Mouse (Mus musculus) lung, postnatal 0 days (tissue): Measurements from ENCODE around the gene Fars2. TPM values are rescaled to one million over a fixed set of nuclear protein-coding genes. Genes with fewer than 3 reads are reported as not detected.

Source experiments
- ATAC-seq: fragments of 200-750 bp; cut with Nextera tagmentation; 2 replicates; pipeline ENCODE4 v1.8.0; 2017; ENCODE audit warnings: moderate library complexity
- DNase-seq: peaks from one replicate; pipeline ENCODE4 v3.0.0-alpha.2; 2016; ENCODE audit warnings: low spot score
- H3K27ac ChIP-seq: fragments of 300-500 bp; sonication (generic); 2 replicates; pipeline ENCODE4 v1.5.1; 2014; ENCODE audit warnings: antibody characterized with exemption, mild to moderate bottlenecking, low read length, mixed read lengths
- H3K27me3 ChIP-seq: fragments of 300-500 bp; sonication (generic); replicated peaks from 2 replicates; pipeline ENCODE4 v1.6.1; 2014; ENCODE audit warnings: low read length, mixed read lengths; ENCODE audit not compliant: insufficient read depth
- H3K36me3 ChIP-seq: fragments of 300-500 bp; sonication (generic); 2 replicates; pipeline ENCODE4 v1.6.1; 2014; ENCODE audit warnings: low read length, mixed read lengths; ENCODE audit not compliant: insufficient read depth
- H3K4me1 ChIP-seq: fragments of 300-500 bp; sonication (generic); 2 replicates; pipeline ENCODE4 v1.6.1; 2014; ENCODE audit warnings: antibody characterized with exemption, low read depth, low read length, mixed read lengths; ENCODE audit not compliant: insufficient read depth
- H3K4me2 ChIP-seq: fragments of 300-500 bp; sonication (generic); replicated peaks from 2 replicates; pipeline ENCODE4 v1.6.1; 2014; ENCODE audit warnings: low read depth, mild to moderate bottlenecking, low read length, moderate library complexity, mixed read lengths
- H3K4me3 ChIP-seq: fragments of 300-500 bp; sonication (generic); 2 replicates; pipeline ENCODE4 v1.5.1; 2014; ENCODE audit warnings: low read depth, low read length
- H3K9ac ChIP-seq: fragments of 300-500 bp; sonication (generic); replicated peaks from 2 replicates; pipeline ENCODE4 v1.6.1; 2014; ENCODE audit warnings: low read depth, mild to moderate bottlenecking
- H3K9me3 ChIP-seq: fragments of 300-500 bp; sonication (generic); 2 replicates; pipeline ENCODE4 v1.6.1; 2016; ENCODE audit warnings: low read length, mixed read lengths
- CTCF ChIP-seq: IDR thresholded peaks from 2 replicates; pipeline ENCODE4 v1.5.1; 2016; ENCODE audit warnings: antibody characterized with exemption, mild to moderate bottlenecking
- EP300 ChIP-seq: IDR thresholded peaks from 2 replicates; pipeline ENCODE4 v1.6.1; 2016; ENCODE audit warnings: antibody characterized with exemption, mild to moderate bottlenecking, control low read depth
- WGBS: fragments of 180-500 bp; shearing (Covaris S2); extraction: QIAGEN DNeasy Blood & Tissue Kit; methylation state at CpG from one replicate; pipeline ENCODE4 v1.1.7; 2014; 5-methylcytosine and 5-hydroxymethylcytosine counted together
- polyA plus RNA-seq: library from polyadenylated mRNA; unstranded; fragments of >200 nt; fragmentation: Nextera tagmentation; extraction: Ambion mirVana; gene quantifications from 2 replicates; pipeline ENCODE4 v1.2.1, GENCODE M21; 2015

The Fars2 gene
- polyA plus RNA-seq, 1 experiment from 2014 or later = 33.2 TPM

GRCm38 (mm10) chr13:36500370-36500905 lies 383.2 kb downstream of the Fars2 start:
- 68% methylated on average over 4 of the region's 4 CpGs for WGBS
- no peaks in the 10 kb centered on the region for H3K27me3 ChIP-seq
- H3K4me1 ChIP-seq = no peaks in the 10 kb centered on the region
- TF ChIP-seq EP300 (no peak), CTCF (no peak)
- no peak overlapping the region for H3K4me2 ChIP-seq
- DNase-seq (no peak), ATAC-seq (no peak)
- no peak overlapping the region for H3K4me3 ChIP-seq
- no peak overlapping the region for H3K27ac ChIP-seq
- no peaks in the 10 kb centered on the region for H3K36me3 ChIP-seq
- H3K9ac ChIP-seq = no peak overlapping the region
- H3K9me3 ChIP-seq = no peaks in the 10 kb centered on the region

- no peaks in the 10 kb centered on the region for H3K27me3 ChIP-seq
- TF ChIP-seq EP300 (no peak), CTCF (no peak)
- no peak overlapping the region for H3K27ac ChIP-seq
- no peaks in the 10 kb centered on the region for H3K9me3 ChIP-seq
- H3K4me2 ChIP-seq = no peak overlapping the region
- WGBS = 76% methylated on average over 3 of the region's 3 CpGs
- H3K4me3 ChIP-seq = no peak overlapping the region
- no peak overlapping the region for H3K9ac ChIP-seq
- ATAC-seq (no peak), DNase-seq (no peak)
- H3K4me1 ChIP-seq = no peaks in the 10 kb centered on the region
- H3K36me3 ChIP-seq = no peaks in the 10 kb centered on the region
These were observed 386.3 kb downstream of the Fars2 start for GRCm38 (mm10) chr13:36503551-36503950.

- H3K4me3 ChIP-seq = no peak overlapping the region
- H3K36me3 ChIP-seq = no peaks in the 10 kb centered on the region
- no peaks in the 10 kb centered on the region for H3K27me3 ChIP-seq
- H3K9me3 ChIP-seq = no peaks in the 10 kb centered on the region
- no peak overlapping the region for H3K27ac ChIP-seq
- no peaks in the 10 kb centered on the region for H3K4me1 ChIP-seq
- TF ChIP-seq EP300 = no peak
- no peak overlapping the region for H3K4me2 ChIP-seq
- DNase-seq (no peak), ATAC-seq (no peak)
- WGBS = 81% methylated on average over 7 of the region's 7 CpGs
- H3K9ac ChIP-seq = no peak overlapping the region
These were observed 386.8 kb downstream of the Fars2 start for GRCm38 (mm10) chr13:36503991-36504390.

- H3K27ac ChIP-seq = no peak overlapping the region
- WGBS = 87% methylated on average over 6 of the region's 6 CpGs
- no peak for ATAC-seq
These were observed 388.5 kb downstream of the Fars2 start for GRCm38 (mm10) chr13:36505730-36506129.

GRCm38 (mm10) chr13:36506315-36506714 lies 389.1 kb downstream of the Fars2 start:
- Histone ChIP-seq H3K36me3 (no peaks in the 10 kb centered on the region), H3K4me2 (no peak overlapping the region), H3K27ac (no peak overlapping the region), H3K9me3 (no peaks in the 10 kb centered on the region), H3K4me1 (no peaks in the 10 kb centered on the region), H3K4me3 (no peak overlapping the region), H3K9ac (no peak overlapping the region), H3K27me3 (no peaks in the 10 kb centered on the region)
- ATAC-seq (peak; percentile 19; the same call in 1 of the 2 replicates), DNase-seq (peak; percentile 37)
- 57% methylated on average over 5 of the region's 5 CpGs for WGBS
- TF ChIP-seq EP300 (no peak), CTCF (no peak)

More at GRCm38 (mm10) chr13:36505730-36506129, 388.5 kb downstream of the Fars2 start:
- no peak overlapping the region for H3K4me2 ChIP-seq
- no peak for TF ChIP-seq EP300
- no peak for TF ChIP-seq CTCF
- H3K4me1 ChIP-seq = no peaks in the 10 kb centered on the region
- H3K36me3 ChIP-seq = no peaks in the 10 kb centered on the region
- no peaks in the 10 kb centered on the region for H3K9me3 ChIP-seq
- H3K4me3 ChIP-seq = no peak overlapping the region
- no peaks in the 10 kb centered on the region for H3K27me3 ChIP-seq
- H3K9ac ChIP-seq = no peak overlapping the region
- DNase-seq = no peak

- Histone ChIP-seq H3K27me3 (no peaks in the 10 kb centered on the region), H3K27ac (no peak overlapping the region), H3K9ac (no peak overlapping the region), H3K4me3 (no peak overlapping the region), H3K4me2 (no peak overlapping the region), H3K9me3 (no peaks in the 10 kb centered on the region), H3K36me3 (no peaks in the 10 kb centered on the region), H3K4me1 (no peaks in the 10 kb centered on the region)
- DNase-seq (no peak), ATAC-seq (no peak)
- TF ChIP-seq CTCF (no peak), EP300 (no peak)
- WGBS = 70% methylated on average over 2 of the region's 2 CpGs
These were observed 392.9 kb downstream of the Fars2 start for GRCm38 (mm10) chr13:36510161-36510560.

- H3K4me1 ChIP-seq = no peaks in the 10 kb centered on the region
- H3K9ac ChIP-seq = no peak overlapping the region
- H3K36me3 ChIP-seq = no peaks in the 10 kb centered on the region
- TF ChIP-seq EP300 = no peak
- no peak for TF ChIP-seq CTCF
- no peak overlapping the region for H3K4me2 ChIP-seq
- WGBS = 68% methylated on average over 1 of the region's 1 CpGs
- H3K27me3 ChIP-seq = no peaks in the 10 kb centered on the region
- no peak overlapping the region for H3K4me3 ChIP-seq
- ATAC-seq (no peak), DNase-seq (no peak)
- no peak overlapping the region for H3K27ac ChIP-seq
- no peaks in the 10 kb centered on the region for H3K9me3 ChIP-seq
These were observed 395.9 kb downstream of the Fars2 start for GRCm38 (mm10) chr13:36513126-36513525.
